Mouse (Mus musculus) right cerebral cortex, postnatal 4 days (tissue): ENCODE measurements at regions not wholly inside any gene's neighbourhood (a gene's known extent, or its start where the extent isn't known, plus 50 kb on each side); places are given as distances from the start of the nearest gene placed in this dataset.

Experiments used
- DNase-seq: peaks from one replicate; pipeline ENCODE4 v3.0.0-alpha.2; 2022

DNA sequence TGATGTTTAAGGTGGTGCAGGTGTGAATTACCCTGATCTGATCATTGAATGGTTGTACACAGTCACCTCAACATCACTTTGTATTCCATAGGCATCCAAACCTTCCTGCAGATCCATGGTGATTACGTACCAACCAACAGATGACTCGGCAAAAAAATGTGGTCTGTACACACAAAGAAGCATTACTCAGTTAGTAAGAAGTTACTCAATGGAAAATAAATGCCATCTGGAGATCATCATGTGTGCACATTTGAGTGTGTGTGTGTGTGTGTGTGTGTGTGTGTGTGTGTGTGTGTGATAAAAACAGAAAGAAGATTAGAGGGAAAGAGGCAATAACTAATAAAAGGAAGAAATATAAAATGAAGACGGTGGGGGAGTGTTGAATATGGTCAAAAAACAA lies 1512.2 kb upstream of the Gm6569 start:
- no peak for DNase-seq

- DNase-seq: no peak
These were observed 1511.2 kb upstream of the Gm6569 start for GRCm38 (mm10) chr15:72323158-72323557.

GRCm38 (mm10) chr15:72331262-72331661 lies 1503.1 kb upstream of the Gm6569 start:
- DNase-seq: no peak

GRCm38 (mm10) chr15:72334497-72334896 lies 1499.9 kb upstream of the Gm6569 start:
- DNase-seq: no peak

DNA sequence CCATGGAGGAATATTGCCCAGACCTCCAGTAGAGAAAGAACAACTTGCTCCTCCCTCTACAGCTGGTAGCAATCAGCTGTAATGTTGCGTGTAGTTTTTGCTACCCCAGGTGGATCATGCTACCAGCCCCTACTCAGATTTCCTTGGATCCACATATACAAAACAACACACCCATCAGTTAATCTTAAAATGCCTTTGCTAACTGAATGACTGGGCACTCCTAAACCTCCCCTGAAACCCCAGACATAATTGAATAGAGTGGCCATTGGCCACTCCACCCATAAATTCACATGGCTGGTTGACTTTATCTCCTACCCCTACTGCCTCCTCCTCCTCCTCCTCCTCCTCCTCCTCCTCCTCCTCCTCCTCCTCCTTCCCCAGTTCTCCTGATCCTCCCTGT lies 1494.7 kb upstream of the Gm6569 start:
- DNase-seq: no peak

DNA sequence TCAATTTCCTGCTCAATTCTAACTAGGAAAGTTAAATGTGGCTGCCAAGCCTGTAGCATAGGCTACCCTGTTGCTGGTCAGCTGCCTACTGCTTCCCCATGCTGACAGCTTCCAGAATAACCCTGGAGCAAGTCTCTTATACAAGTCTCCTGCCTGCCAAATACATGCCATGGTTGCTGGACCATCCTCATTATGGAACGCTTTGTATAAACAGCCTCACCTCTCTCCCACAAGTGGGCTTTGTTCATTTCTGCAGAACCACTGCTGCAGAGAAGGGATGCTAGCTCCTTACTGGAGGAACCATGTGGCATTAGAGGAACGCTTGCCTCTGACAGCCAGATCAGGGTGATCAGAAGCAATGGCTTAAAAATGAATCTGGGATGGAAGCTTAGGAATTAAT lies 1492.4 kb upstream of the Gm6569 start:
- no peak for DNase-seq

- DNase-seq: no peak
These were observed 1491.9 kb upstream of the Gm6569 start for GRCm38 (mm10) chr15:72342504-72342903.

GRCm38 (mm10) chr15:72343794-72344193 lies 1490.6 kb upstream of the Gm6569 start:
- DNase-seq: no peak

DNA sequence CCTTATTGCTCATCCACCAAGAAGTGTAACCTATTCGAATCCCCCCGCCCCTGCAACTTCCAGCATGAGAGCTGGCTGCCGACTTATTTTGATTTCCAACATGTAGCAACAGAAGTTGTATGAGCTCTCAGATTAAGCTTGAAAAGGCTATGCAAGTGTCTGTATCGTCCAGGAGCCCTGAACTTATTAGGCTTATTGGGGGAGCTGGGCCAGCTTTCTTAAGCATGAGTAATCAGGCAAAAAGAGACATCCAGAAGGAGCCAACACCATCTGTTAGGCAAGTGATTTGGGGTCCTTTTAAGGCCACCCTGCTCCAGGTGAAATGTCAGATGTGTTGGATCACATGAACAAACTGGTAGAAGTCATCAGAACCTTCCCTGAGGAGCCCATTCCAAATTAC lies 1481.0 kb upstream of the Gm6569 start:
- no peak for DNase-seq

- no peak for DNase-seq
These were observed 1478.7 kb upstream of the Gm6569 start for GRCm38 (mm10) chr15:72355626-72356025.

DNA sequence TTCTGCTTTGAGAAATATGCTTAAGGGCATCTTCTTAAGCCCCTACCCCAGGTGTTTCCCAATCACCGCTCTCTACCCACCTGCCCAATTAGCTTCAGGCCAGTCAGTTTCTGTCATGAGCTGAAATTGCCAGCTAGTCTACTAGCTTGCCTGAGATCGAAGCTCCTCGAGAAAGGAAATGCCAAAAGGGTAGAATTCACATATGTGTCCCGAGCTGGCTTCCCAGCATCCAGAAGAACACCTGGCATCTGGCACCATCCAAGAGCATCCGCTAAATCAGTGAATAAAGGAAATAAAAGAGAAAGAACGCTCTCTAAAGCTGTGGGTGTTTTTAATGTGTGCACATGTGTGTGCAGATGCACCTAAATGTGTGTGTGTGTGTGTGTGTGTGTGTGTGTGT lies 1474.7 kb upstream of the Gm6569 start:
- no peak for DNase-seq

- no peak for DNase-seq
These were observed 1474.3 kb upstream of the Gm6569 start for GRCm38 (mm10) chr15:72360049-72360448.

- peak; percentile 38 for DNase-seq
These were observed 1473.8 kb upstream of the Gm6569 start for GRCm38 (mm10) chr15:72360463-72361030.

GRCm38 (mm10) chr15:72373041-72373440 lies 1461.3 kb upstream of the Gm6569 start:
- no peak for DNase-seq

DNA sequence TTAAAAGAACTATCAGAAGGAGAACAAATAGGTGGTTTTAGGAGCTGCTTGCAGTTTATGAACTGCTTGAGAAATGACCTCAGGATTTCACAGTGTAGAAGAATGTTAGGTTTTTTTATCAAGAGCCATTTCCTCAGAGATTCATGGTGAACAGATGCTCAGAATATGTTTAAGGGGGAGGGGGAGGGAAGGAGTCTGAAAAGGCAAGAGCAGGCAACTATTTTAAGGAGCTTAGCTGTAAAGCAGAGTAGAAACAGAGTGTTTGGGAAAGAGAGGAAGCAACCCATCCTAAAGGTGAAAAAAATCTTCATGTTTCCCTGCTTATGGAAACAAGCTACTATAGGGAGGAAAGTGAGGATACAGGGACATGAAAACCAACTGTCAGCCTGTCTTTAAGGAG lies 1457.2 kb upstream of the Gm6569 start:
- no peak for DNase-seq

DNA sequence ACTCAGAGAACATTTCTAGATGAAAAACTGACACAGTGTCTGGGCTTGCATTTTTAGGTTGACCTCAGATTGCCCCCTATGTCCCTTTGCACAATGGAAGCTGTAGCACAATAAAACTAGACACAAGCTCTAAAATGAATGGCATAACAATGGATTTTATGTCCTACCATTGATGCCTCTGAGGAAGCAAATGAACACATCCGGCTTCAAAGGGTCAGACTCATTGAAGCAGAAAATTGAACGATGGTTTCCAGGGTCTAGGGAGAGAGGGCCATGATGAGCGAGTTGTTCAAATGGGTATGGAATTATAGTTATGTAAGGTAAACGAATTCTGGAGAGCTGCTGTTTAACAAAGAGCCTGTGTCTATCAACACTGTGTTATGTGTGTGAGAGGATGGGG lies 1455.1 kb upstream of the Gm6569 start:
- no peak for DNase-seq

GRCm38 (mm10) chr15:72381164-72381563 lies 1453.2 kb upstream of the Gm6569 start:
- no peak for DNase-seq

GRCm38 (mm10) chr15:72381744-72382143 lies 1452.6 kb upstream of the Gm6569 start:
- no peak for DNase-seq

DNA sequence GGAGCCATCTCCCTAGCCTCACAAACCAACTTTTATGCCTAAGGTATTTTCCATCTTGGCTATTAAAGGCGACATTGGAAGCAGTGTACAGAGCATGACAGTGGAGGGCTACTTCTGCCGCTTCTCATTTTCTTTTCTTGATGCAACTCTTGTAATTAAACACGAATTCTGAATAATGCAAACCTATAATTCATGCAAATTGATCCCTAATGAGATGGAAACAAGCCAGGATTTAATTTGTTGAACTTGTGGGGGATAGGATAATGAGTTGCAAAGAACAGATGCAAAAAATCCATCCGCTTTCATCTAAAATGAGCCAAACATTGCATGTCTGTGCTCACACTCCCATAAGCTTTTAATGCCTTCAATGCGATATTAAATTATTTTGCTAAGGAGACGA lies 1451.8 kb upstream of the Gm6569 start:
- DNase-seq: no peak

GRCm38 (mm10) chr15:72383062-72383461 lies 1451.3 kb upstream of the Gm6569 start:
- no peak for DNase-seq

DNA sequence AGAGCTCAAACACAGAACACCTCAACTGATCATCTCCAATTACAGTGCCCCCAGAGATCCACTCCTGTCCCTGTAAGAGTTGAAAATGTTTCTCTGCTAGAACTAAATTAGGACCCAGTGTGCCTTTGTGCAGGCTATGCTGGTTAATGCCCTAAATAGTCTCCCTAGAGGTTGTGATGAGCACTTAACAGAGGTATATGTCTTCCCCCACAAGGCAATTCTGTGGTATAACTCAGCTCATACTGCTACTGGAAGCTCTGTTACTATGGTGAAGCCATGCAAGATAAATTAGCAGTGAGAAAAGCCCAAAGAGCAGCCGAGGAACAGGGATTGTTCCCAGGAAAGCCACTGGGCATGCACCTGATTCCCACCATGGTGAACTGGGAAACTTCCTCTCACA lies 1450.9 kb upstream of the Gm6569 start:
- DNase-seq: no peak

DNA sequence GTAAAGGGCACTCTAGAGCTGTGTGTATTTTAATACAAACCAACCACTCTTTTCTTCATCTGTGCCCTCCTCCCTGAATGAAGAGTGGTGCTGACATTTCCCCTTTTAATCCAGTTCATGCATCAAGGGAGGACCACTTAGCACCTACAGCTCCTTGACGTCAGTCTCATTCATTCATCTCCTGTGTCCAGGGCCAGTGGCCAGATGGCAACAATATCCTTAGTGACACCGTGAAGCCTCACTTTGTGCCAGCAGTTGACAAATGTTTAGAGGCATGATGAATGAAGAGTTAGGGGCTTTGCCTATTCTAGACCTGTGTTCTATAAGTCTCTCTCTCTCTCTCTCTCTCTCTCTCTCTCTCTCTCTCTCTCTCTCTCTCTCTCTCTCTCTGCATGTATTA lies 1441.1 kb upstream of the Gm6569 start:
- no peak for DNase-seq

DNA sequence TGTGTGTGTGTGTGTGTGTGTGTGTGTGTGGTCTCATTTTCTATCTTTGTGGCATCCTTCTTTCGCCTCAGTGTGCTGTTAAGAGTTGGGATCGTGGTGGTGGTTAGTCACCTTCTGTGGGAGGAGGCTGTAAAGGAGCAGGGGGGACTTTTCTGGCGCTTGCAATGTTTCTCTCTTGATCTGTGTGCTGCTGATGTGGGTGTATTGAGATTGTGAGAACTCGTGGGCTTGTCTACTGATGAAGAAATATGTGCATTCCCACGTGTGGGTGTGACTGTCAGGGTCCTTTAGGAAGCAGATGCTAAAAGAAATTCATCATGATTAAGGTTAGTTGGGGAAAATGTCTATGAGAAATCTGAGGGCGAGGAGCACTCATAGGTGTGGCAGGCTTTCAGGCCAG lies 1422.4 kb upstream of the Gm6569 start:
- no peak for DNase-seq
